ENCODE assay signal across 10 mouse cellular contexts in genomic region chr13:40703982-40704501, GRCm38 (mm10). TPM values are rescaled to one million over a fixed set of nuclear protein-coding genes. Genes with fewer than 3 reads are reported as not detected.
DNase-seq lines count a peak whose midpoint lies in the region; ATAC-seq lines count a peak whose summit lies in the region.
"Had no signal": no experiment of that assay in that cellular context is flagged by ENCODE, and none has a peak within 500 bp of the region (broad histone marks: within the 10 kb centered on the region; RNA-seq: fewer than 3 reads in every experiment).

No protein-coding gene starts in this region.

- no peak overlapping the region for H3K9ac ChIP-seq in hindbrain, embryonic 12.5 days
- no peak overlapping the region for H3K9ac ChIP-seq in midbrain, embryonic 15.5 days

- no peaks in the 10 kb centered on the region for H3K36me3 ChIP-seq in hindbrain, embryonic 12.5 days
- H3K36me3 ChIP-seq in midbrain, embryonic 15.5 days (replicated peaks): no peaks in the 10 kb centered on the region

- peaks cover 96% of the 10 kb centered on the region for H3K27me3 ChIP-seq in hindbrain, embryonic 12.5 days
- H3K27me3 ChIP-seq in midbrain, embryonic 15.5 days (replicated peaks): peaks cover 82% of the 10 kb centered on the region

- H3K4me3 ChIP-seq in hindbrain, embryonic 12.5 days: peak overlapping the region; percentile 12
- H3K4me3 ChIP-seq in midbrain, embryonic 15.5 days: peak overlapping the region; percentile 24
- H3K4me3 ChIP-seq: left cerebral cortex, adult 2 months had no signal

- H3K9me3 ChIP-seq in hindbrain, embryonic 12.5 days (replicated peaks): no peaks in the 10 kb centered on the region
- H3K9me3 ChIP-seq in midbrain, embryonic 15.5 days: no peaks in the 10 kb centered on the region

- H3K4me1 ChIP-seq in hindbrain, embryonic 12.5 days: peaks cover 30% of the 10 kb centered on the region
- H3K4me1 ChIP-seq in midbrain, embryonic 15.5 days: peaks cover 22% of the 10 kb centered on the region

- WGBS in hindbrain, embryonic 12.5 days: under 1% methylated on average over 38 of the region's 38 CpGs
- WGBS in midbrain, embryonic 15.5 days: under 1% methylated on average over 38 of the region's 38 CpGs

- peak; percentile 88 for ATAC-seq in hindbrain, embryonic 12.5 days (ENCODE audit: low FRiP score)
- ATAC-seq in midbrain, embryonic 15.5 days (replicated peaks): peak; percentile 55; the same call in 1 of the 2 replicates
- no peak for ATAC-seq in inflammation-experienced regulatory T-cells, adult 6 months

- DNase-seq in heart, adult 11 months: peak; percentile 62
- DNase-seq in heart, adult 8-10 months (ENCODE audit: low spot score): no peak
- DNase-seq in ZHBTc4 (ENCODE audit: low read depth, low spot score): peak; percentile 84
- DNase-seq in layer of hippocampus, postnatal 25 days (ENCODE audit: extremely low spot score in 1 of 2, low spot score in 1 of 2): no peak
- no peak for DNase-seq in adrenal gland, adult 2 months
- DNase-seq: adrenal gland, postnatal 10 days had no signal

- H3K4me2 ChIP-seq in hindbrain, embryonic 12.5 days (replicated peaks): peak overlapping the region; percentile 45
- H3K4me2 ChIP-seq in midbrain, embryonic 15.5 days: peak overlapping the region; percentile 44

- peak overlapping the region; percentile 72 for H3K27ac ChIP-seq in hindbrain, embryonic 12.5 days
- H3K27ac ChIP-seq in midbrain, embryonic 15.5 days: peak overlapping the region; percentile 23; the same call in 1 of the 2 replicates
- H3K27ac ChIP-seq: left cerebral cortex, adult 2 months had no signal

RNA-seq across cellular contexts. Expression of gene Tfap2a, which starts 34.1 kb away (rescaled TPM):
- total RNA-seq in heart, adult 8-10 months (2022): under 1 TPM in 3 of 4 experiments, not detected in 1; 0.09 to 0.19 (median 0.16) TPM
- 20.5 and 21.1 TPM in 2 replicates for polyA plus RNA-seq in hindbrain, embryonic 12.5 days (2016; fragmentation: Nextera tagmentation; extraction: Ambion mirVana)
- polyA plus RNA-seq in midbrain, embryonic 15.5 days (2015; fragmentation: Nextera tagmentation; extraction: Ambion mirVana): 4.1 and 5.5 TPM in 2 replicates
- total RNA-seq in layer of hippocampus, postnatal 25 days (2021): under 1 TPM; 0.09 to 0.52 TPM
- polyA plus RNA-seq in inflammation-experienced regulatory T-cells, adult 6 months (2017; shearing (Covaris generic)): not detected
- total RNA-seq in adrenal gland, adult 2 months (2021): under 1 TPM; 0.09 to 0.14 TPM
- 0.09 and 0.16 TPM in 2 replicates for polyA plus RNA-seq in adrenal gland, adult 2 months (2012; rRNA removed)

Comparison
In these comparisons a context has a peak if more than half of its experiments do, and no peak if none do; other contexts are left out.
1. DNase-seq: peak in heart, adult 11 months (single experiment) and ZHBTc4 (single experiment); none in heart, adult 8-10 months (single experiment), layer of hippocampus, postnatal 25 days (0 of 2) and adrenal gland, adult 2 months (single experiment).